Mouse (Mus musculus) G1E (cell line): Measurements from ENCODE around the gene Odf3l1.

Experiments used
- CTCF ChIP-seq: IDR thresholded peaks from 2 replicates; pipeline ENCODE4 v1.5.1; 2012; ENCODE audit warnings: low read depth, low read length, inconsistent platforms, mixed read lengths
- GATA1 ChIP-seq: IDR thresholded peaks from 2 replicates; pipeline ENCODE4 v1.6.1; 2012; ENCODE audit warnings: borderline replicate concordance, low read length, inconsistent platforms, mixed read lengths
- GATA2 ChIP-seq: IDR thresholded peaks from 2 replicates; pipeline ENCODE4 v1.6.1; 2012; ENCODE audit warnings: low read depth, low read length, inconsistent platforms, borderline replicate concordance
- POLR2AphosphoS5 ChIP-seq: IDR thresholded peaks from 2 replicates; pipeline ENCODE4 v1.6.1; 2012; ENCODE audit warnings: low read depth, low read length, inconsistent platforms; ENCODE audit not compliant: insufficient replicate concordance
- TAL1 ChIP-seq: conservative IDR thresholded peaks from 2 replicates; pipeline ENCODE4 v1.6.1; 2012; ENCODE audit warnings: low read depth, low read length, inconsistent platforms, mixed read lengths

DNA sequence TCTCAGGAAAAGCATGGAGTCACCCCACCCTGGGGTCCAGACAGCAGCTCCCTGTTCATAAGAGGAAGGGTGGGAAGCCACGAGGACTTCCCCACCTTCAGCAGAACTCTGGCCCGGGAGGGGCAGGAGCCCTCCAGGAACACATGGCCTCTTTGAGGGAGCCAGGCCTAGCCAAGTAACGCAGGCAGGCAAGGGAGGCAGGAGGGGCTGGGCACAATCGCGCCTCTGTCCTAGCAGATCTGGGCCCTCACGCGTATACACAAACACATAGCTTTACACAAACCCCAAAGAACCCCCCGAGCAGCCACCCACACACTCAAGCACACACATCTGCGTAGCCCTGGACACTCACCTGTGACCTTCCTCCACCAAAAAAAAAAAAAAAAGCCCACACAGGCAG is 16.3 kb upstream of the Odf3l1 start:
- no peak for TF ChIP-seq CTCF
- no peak for TF ChIP-seq GATA1
- TF ChIP-seq TAL1, result no peak
- TF ChIP-seq POLR2AphosphoS5, result no peak
- no peak for TF ChIP-seq GATA2
